Mouse (Mus musculus) thymus, postnatal 14 days (tissue): ENCODE measurements around the gene 1600002K03Rik.

ENCODE experiments used
- DNase-seq: peaks from one replicate; pipeline ENCODE4 v3.0.0; 2021

1600002K03Rik gene

DNA sequence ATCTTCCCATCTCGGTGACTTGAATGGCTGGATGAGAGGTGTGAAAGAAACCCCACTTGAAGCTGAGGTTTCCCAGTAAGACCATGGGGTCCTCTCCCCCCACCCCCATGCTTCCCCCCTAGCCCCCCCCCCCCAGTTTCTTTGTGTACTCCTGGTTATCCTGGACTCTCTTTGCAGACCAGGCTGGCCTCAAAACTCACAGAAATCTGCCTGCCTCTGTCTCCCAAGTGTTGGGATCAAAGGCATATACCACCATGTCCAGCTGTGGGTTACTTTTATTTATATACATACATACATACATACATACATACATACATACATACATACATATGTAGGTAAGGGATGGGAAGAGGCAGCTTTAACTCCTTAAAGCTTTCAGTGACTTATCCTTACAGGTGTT is 3.7 kb upstream of the 1600002K03Rik start:
- DNase-seq = no peak

DNA sequence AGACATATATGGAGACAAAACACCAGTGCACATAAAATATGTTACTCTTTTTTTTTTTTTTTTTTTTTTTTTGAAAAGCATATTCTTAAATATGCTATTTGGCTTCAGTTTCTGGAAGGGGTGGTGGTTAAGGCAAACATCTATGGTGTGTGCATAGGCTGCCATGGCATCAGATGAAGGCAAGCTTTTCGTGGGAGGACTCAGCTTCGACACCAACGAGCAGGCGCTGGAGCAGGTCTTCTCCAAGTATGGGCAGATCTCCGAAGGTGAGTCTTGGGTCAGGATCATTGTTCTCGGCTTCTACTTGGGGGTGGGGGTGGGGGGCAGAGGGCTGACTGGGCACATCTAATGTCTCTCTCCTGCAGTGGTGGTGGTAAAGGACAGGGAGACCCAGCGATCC is 3.1 kb upstream of the 1600002K03Rik start:
- DNase-seq = no peak

DNA sequence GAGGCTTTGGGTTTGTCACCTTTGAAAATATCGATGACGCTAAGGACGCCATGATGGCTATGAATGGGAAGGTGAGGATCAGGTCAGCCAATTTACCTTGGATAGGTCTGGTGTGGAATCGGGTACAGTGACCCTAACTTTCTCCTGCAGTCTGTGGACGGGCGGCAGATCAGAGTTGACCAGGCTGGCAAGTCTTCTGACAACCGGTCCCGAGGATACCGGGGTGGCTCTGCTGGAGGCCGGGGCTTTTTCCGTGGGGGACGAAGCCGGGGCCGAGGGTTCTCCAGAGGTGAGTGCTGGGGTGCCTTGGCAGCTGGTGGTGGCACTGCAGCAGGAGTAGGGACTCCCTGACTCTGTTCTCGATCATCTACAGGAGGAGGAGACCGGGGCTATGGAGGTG is 2.7 kb upstream of the 1600002K03Rik start:
- DNase-seq = no peak

DNA sequence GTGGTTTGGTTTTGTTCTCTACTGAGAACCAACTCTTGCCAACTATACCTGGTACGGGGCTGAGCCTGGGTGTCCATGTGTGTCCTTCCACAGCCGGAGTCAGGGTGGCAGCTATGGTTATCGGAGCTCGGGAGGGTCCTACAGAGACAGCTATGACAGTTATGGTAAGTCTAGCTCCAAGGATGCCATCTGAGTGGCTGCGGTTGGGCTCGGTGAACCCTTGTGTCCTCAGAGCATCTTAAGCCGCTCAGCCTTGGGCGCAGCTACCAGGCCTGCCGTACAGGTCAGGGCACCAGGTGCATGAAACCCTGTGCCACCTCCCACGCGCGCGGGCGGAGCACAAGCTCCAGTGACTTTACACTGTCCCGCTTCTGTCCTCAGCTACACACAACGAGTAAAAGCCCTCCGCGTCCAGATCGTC is 2.1 kb upstream of the 1600002K03Rik start:
- no peak for DNase-seq

DNA sequence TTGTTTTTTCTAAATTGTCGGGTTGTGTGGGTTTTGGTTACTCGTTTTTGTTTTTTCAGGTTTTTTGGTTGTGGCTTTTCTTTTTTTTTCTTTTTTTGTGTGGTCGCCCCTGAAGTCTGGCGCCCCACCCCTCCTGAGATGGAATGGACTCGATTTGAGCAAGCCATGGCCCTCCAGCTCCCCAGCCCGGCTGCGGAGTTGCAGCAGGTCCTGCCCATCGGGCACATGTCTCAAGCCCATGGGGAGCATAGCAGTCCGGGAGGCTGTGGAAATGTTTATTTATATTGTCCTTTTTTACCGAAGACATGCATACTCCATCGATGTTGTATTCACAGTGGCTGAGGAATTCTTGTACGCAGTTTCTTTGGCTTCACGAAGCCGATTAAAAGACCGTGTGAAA is 1.5 kb upstream of the 1600002K03Rik start:
- no peak for DNase-seq

DNA sequence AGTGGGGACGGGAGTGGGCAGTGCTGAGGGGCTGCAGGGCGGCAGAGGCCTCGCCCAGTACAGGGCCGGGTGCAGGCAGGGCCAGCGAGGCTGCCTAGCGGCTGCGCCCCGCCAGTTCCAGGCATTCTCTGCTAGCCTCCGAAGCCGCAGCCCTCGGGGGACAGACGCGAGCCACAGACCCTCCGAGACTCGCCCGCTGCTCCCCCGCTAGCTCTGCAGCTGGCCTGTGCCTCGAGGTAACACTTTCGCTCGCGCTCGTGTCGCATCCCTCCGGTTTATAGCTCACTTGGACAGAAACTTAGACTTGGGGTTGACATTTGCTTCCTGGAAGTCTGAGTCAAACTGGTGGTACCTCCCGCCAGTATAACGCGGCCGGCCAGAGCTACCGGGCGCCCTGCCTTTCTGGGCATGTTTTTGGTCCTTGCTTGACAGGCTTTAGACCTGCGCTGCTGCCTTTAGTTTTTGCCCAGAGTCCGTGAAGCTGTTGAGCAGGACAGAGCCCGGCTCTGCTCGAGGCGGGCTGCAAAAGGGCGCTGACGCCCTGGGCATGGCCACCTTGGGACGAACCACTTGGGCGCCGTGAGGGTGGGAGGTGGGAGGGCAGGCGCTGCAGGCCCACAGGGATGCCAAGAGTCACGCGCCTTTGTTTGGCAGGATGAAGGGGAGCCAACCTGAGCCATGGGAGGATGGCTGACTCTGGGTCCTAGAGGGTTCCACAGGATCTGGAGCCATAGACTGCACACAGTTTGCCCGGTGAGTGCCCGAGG is 801 bp upstream of the 1600002K03Rik start:
- DNase-seq = peak; percentile 24

DNA sequence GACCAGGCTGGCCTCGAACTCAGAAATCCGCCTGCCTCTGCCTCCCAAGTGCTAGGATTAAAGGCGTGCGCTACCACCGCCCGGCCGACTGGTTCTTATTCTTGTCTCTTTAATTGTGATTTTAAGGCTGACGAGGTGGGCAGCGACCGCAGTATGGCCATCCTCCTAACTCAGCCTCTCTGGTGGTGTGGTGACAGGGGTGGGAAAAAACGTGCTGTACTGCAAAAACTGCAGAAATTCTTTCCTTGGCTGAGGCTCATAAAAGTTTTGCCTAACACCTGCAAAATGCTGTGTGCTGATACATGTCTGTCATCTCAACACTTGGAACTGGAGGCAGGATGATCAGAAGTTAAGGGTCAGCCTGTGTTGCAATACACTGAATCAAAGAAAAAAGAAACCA is 614 bp downstream of the 1600002K03Rik start:
- no peak for DNase-seq

DNA sequence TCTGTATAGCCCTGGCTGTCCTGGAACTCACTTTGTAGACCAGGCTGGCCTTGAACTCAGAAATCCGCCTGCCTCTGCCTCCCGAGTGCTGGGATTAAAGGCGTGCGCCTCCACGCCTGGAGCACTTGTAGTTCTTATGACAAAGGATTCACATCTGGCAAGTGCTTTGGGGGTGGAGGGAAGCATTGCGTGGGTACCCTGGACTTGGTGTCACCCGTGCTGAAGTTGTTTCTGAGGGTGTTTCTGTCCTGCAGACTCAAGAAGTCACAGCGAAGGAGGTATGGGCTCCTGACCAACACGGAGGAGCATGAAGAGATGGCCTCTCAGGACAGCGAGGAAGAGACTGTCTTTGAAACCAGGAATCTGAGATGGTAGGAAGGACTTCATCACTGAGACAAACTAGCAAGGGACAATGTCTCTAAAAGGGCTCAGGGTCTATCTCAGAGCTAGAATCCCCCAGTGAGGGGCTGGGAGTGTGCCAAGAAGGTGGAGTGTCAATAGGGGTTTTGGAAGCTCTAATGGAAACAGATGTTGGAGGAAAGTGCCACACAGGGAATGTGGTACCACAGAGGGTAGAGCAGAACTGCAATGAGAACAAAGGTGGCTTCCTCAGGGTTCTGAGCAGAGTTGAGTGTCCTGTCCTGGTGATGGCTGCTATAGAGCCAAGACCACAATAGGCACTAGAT is 1.4 kb downstream of the 1600002K03Rik start:
- DNase-seq = no peak

DNA sequence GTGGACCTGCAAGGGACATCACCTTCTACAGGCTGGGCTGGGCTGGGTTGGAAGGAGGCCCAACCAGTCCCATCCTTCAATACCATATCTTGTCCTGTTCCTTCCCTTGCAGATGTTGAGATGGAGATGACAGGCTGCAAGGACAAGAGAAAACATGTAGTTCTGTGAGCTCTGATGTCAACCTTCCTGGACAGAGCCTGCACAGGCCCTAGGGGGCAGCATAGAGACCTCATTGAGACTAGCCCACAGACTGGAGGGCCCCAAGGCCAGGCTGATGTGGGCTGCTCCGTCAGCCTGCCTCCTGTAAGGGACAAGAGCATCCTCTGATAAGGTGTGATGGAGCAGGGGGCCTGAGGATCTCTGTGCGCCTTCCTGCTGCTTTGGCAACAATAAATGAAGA is 2.0 kb downstream of the 1600002K03Rik start:
- DNase-seq = peak; percentile 64

DNA sequence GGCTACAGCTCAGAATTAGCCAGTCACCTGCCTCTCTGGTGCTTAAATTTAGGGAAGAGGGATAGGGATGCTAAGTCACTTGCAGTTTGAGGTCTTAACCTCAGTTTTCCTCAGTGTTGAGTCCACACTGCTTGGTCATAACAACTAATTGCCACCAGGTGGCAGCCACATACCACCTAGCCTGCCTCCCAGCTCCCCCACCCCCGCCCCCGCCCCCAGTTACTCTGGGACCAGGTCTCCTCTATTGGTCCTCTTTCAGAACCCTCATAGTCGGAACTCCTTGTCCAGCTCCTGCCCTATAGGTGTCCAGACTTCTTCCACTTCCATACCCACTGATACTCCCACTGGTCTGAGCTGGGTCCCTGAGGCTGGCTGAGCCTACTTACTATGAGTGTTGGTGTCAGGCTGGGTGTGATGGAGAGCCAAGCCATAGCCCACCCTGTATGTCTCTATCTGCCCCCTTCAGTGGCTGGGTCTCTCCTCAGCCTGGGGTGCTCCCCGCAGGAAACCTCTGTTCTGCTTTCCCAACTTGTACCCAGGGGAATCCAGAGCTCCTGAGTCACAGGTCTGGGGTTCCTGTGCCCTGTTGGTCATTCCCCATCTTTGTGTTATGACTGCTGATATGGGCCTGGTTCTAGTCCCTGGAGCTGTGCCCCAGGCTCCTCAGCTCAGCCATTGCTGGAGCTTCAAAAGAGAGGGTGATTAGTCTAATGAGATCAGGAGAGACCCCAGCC is 3.0 kb downstream of the 1600002K03Rik start:
- no peak for DNase-seq

DNA sequence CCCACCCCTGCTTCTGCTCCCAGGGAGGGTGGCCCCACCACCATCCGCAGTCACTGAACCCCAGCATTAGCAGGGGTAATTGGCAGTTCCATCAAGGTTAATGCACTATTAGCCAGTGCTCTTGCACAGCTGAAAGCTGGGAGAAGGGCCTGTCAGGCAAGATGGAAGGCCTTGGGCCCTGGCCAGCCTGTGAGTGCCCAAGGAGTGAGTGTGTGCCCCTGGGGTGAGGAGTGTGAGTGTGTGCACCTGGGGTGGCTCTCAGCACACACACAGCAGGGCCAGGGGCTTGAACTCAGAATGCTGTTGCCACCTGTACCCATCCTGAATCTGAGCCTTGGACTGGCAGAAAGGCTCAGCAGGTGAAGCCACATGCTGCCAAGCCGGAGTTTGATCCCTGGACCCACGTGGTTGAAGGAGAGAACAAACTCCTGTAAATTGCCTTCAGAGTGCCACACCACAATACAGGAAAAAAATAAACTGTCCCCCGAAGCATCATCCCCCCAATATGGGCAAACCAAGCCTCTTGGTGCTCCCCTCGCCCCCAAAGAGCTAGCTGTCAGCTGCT is 3.6 kb downstream of the 1600002K03Rik start:
- no peak for DNase-seq

DNA sequence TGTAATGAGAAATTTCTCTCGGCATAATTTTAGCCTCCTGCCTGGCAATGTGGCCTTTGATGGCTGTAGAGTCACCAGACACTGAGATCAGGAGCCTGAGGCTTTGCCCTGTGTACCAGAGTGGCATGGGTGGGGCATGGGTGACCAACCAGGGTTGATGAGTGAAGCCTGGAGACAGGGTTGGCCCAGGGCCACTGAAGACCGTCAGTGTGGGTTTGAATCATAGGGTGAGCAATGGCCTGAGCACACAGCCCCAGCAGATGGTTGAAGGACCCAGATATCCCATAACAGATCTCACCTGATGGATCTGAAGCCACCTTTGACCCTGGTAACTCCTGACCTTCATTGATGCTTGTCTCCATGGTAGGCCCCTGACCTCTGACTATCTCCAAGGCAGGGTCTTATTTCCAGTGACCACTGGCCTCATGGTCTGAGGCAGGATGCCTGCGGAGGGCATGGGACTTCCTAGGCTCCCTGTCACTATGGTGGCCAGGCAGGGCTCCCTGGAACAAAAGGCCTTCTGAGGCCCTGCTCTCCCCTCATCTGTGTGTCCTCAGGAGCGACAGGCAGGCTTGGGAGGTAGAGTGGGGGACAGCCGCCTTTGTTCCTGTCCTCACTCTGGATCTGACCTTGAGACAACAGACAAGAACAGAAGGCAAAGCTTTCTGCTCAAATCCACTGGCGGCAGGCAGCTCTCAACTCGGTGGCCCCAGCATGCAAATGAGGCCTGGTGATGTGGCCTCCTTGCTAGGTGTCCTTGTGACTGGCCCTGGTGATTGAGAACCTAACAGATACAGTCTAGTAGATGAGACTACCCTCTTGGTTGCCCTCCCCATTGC is 4.9 kb downstream of the 1600002K03Rik start:
- DNase-seq = no peak

DNA sequence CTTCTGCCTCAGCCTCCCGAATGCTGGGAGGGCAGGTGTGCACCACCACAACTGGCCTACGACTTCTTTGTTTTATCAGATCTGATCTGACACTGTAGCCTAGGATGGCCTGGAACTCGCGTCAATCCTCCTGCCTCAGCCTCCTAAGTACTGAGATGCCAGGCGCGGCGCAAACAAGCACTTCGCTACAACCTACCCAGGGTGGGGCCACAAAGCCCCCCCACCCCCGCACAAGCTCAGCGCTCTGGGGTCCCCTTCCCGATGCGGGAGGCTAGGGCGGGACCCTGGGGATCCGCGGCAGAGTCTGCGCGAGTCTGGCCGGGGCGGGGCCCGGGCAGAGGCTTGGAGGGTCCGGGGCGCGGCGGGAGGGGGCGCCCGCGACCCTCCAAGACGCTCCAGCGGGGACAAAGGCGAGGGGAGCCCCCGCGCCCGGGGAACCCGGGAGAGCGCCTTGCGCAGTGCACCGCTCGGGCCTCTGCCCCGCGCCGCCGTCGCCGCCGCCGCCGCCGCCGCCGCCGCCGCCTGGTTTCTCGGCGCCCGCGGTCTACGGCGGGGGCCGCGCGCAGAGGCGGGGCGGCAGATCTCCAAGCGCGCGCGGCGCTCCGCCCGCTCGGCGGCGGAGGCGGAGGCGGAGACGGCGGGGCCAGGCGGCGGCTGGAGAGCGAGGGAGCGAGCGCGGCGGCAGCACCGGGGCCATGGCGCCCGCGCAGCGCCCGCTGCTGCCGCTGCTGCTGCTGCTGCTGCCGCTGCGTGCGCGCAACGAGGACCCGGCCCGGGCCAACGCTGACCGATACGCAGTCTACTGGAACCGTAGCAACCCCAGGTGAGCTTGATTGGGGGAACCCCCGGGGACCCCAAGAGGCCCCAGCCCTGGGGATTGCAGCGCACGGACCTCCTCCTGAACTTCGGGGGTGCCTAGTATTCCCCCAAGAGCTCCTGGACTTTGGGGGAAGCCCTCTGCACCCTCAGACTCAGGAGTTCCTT is 6.6 kb downstream of the 1600002K03Rik start, which contains the start of gene Efna2:
Efna2 (plus strand) TSS at position 415 of the 984 bp plus-strand sequence.
- peak; percentile 60 for DNase-seq

DNA sequence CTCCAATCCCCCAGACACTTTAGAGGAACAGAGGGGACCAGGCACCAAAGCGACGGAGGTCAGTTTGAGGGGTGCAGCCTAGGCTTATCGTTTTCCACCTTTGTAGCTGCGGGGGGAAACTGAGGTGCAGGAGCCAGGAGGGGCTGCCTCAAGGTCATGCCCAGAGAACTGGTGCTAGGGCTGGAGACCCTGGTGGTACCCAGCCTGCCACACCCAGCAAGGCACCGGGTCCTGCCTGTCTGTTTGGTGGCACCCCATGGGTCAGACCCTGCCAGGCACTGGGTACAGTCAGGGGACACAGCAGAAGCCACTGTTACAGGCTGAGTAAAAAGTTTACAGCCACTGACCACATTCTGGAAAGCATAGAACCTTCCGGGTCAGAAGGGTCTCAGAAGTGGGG is 7.5 kb downstream of the 1600002K03Rik start:
- no peak for DNase-seq

DNA sequence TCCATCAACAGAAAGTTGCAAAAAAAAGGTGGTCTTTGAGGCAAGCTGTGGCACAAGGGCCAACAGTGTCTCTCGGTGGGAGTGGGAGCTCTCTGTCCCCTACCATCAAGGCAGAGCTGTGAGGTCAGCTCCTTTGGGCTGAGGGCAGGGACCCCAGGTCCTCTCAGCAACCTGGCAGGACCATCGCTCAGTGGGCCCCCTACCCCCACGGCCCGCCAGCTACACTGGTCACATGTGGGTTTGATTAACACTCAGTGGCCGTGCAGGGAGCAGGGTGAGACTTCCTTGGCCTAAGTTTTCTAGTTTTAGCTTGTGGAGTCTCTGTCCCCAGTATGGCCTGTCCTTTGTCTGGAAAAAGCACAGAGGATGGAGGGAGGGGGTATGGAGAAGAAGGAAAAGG is 8.1 kb downstream of the 1600002K03Rik start:
- no peak for DNase-seq

DNA sequence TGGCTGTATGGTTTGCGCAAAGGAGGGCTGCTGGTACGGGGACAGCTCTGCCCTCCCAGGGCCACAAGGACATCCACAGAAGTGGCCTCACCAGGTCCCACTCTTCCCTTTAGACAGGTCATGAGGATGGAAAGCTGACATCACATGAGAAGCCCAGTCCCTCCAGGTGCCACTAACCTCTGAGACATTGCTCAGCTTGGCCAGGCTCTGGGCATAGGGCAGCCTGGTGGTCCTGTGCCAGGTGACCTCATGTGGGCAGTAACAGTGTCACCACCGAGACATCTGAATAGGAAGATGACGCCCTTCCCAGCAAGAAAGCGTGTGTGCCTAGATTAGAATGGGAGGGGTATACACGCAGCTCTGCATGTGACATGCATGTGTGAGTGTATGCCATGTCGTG is 9.8 kb downstream of the 1600002K03Rik start:
- DNase-seq = no peak

DNA sequence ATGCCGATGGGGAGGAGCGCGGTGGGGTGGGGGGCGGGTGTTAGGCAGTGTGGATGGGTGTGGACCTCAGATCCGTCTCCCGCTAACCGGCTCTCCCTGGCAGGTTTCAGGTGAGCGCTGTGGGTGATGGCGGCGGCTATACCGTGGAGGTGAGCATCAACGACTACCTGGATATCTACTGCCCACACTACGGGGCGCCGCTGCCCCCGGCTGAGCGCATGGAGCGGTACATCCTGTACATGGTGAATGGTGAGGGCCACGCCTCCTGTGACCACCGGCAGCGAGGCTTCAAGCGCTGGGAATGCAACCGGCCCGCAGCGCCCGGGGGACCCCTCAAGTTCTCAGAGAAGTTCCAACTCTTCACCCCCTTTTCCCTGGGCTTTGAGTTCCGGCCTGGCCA is 13.9 kb downstream of the 1600002K03Rik start:
- no peak for DNase-seq

DNA sequence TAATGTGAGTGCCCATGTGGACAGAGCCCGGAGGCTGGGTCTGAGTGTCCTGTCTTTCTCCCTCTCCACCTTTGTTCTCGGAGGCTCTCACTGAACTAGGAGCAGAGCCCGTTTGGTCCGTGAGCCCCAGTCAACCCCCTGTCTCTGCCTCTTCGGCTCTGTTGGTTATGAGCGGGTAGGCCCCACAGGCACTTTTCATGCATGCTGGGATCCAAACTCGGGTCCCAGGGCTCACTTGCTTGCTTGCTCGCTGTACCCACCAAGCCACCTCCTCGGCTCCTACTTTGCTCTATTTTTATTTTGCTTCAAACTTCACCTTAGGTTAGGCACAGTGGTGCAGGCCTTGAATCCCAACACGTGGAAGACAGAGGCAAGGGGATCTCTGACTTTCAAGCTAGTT is 15.0 kb downstream of the 1600002K03Rik start:
- no peak for DNase-seq

DNA sequence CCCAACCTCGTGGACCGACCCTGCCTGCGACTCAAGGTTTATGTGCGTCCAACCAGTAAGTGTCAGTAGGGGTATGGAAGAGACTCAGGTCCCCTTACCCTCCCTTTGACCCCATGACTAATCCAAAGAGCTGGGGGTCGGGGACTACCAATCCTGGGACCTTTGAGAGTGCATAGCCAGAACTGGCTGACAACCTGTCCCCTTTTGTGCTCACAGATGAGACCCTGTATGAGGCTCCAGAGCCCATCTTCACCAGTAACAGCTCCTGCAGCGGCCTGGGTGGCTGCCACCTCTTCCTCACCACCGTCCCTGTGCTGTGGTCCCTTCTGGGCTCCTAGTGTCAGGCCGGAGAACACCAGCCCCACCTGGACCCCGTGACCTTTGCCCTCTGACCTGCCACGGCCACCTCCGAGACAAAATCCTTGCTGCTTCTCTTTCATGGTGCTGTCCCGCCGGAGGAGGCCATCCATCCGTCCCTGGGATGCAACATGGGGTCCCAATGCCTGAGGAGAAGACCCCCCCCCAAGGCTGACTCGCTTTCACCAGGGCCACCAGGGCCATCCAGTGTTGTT is 15.8 kb downstream of the 1600002K03Rik start:
- no peak for DNase-seq

DNA sequence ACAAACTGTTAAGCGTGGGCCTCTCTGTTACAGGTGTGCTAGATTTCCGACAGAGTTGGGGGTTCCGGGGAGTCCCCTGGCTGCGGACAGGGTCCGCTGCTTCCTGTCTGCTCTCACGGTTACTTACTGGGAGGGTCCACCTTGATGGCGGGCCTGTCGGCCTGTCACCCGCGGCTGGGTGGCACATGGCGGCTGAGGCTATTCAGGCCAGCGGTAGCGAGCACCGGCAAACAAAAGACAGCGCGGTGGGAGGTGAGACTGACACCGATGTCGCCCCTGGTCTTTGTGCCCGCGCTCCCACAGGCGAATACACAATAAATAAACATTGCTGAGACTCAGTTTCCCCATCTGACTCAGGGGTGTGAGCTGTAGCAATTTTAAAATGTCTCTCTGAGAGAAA is 17.3 kb downstream of the 1600002K03Rik start:
- no peak for DNase-seq

DNA sequence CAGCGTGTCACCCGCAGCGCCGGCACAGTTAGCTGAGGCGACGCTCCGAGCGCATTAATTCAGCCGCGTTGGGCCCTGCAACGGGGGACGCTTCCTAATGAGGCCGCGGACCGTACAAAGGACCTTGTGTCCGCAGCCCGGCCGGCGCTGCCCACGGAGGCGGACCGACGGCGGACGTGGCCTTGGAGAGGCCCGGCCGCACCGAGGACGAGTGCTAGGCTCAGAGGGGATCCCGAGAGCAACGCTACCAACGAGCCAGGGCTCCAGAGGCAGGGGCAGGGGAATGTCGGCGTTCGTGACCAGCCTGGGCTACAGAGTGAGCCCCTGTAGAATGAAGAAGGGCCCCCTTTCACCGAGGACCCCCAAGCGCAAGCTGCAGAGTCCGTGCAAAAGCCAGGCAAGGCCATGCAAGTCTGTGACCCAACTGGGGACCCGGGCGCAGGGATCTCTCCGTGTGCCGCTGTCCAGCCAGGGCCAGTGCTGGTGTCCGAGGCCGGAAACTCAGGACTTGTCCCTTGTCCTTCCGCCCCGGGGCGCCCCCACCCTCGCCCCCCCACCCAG is 17.8 kb downstream of the 1600002K03Rik start:
- DNase-seq = no peak
